ENCODE assay signal across 22 mouse cellular contexts in the genomic region with DNA sequence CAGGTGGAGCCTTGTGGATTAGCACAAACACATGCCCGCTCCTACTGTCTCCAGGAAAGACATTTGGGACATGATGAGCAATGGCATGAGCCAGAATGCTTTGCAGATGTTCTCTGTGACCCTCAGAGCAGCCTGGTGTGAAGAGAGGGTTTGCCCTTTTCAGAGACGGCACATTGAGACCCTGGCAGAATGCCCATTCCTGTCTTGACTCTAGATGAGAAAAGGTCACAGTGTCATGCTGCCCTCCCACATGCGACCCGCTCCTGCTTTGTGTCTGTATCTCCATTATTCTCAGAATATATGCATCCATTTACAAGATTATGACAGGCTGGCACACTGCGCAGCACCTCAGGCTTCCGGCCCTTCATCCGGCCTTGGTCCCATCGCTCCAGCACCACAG.
DNase-seq lines count a peak whose midpoint lies in the region; ATAC-seq lines count a peak whose summit lies in the region.
"Had no signal": no experiment of that assay in that cellular context is flagged by ENCODE, and none has a peak within 500 bp of the region (broad histone marks: within the 10 kb centered on the region; RNA-seq: fewer than 3 reads in every experiment).

No protein-coding gene starts in this region.

- peaks cover 7% of the 10 kb centered on the region; the same call in 1 of the 2 replicates for H3K36me3 ChIP-seq in kidney, embryonic 14.5 days (ENCODE audit: control insufficient read depth, insufficient read depth, low read length)
- H3K36me3 ChIP-seq: intestine, embryonic 15.5 days had no signal

- H3K27ac ChIP-seq in kidney, embryonic 14.5 days (ENCODE audit: low read depth, low read length) = no peak overlapping the region
- H3K27ac ChIP-seq: embryonic facial prominence, embryonic 12.5 days; gastrocnemius, adult 2 months; heart, embryonic 15.5 days; hindbrain, embryonic 14.5 days; intestine, embryonic 15.5 days had no signal

- peak; percentile 41 for DNase-seq in adrenal gland, adult 2 months
- no peak for DNase-seq in adrenal gland, adult 8-10 months
- DNase-seq in kidney, postnatal 10 days = peak; percentile 36
- DNase-seq in testis, postnatal 10 days (ENCODE audit: low spot score) = peak; percentile 46
- no peak for DNase-seq in testis, postnatal 14 days (ENCODE audit: low spot score)
- DNase-seq in adrenal gland, postnatal 36 days = peak; percentile 55 to 61
- DNase-seq: cerebellum, adult 8-10 months; cerebellum, postnatal 25 days; gastrocnemius, adult 2 months; gastrocnemius, postnatal 36 days; heart, adult 18-20 months; heart, postnatal 14 days; kidney, adult 18-20 months had no signal

- H3K27me3 ChIP-seq in kidney, embryonic 14.5 days (ENCODE audit: control insufficient read depth, insufficient read depth, low read length) = no peaks in the 10 kb centered on the region
- H3K27me3 ChIP-seq: embryonic facial prominence, embryonic 12.5 days; heart, embryonic 15.5 days; intestine, embryonic 15.5 days; Patski had no signal

- H3K4me1 ChIP-seq in kidney, embryonic 14.5 days (ENCODE audit: control insufficient read depth, insufficient read depth, low read length) = peaks cover 13% of the 10 kb centered on the region
- H3K4me1 ChIP-seq: embryonic facial prominence, embryonic 12.5 days; intestine, embryonic 15.5 days had no signal

- no peak overlapping the region for H3K9ac ChIP-seq in kidney, embryonic 14.5 days (ENCODE audit: low read depth, low read length)
- H3K9ac ChIP-seq: embryonic facial prominence, embryonic 12.5 days; heart, embryonic 15.5 days; hindbrain, embryonic 14.5 days; intestine, embryonic 15.5 days had no signal

- H3K9me3 ChIP-seq in kidney, embryonic 14.5 days (ENCODE audit: control insufficient read depth, low read length) = no peaks in the 10 kb centered on the region
- H3K9me3 ChIP-seq: embryonic facial prominence, embryonic 12.5 days; heart, embryonic 15.5 days; intestine, embryonic 15.5 days had no signal

- 69% methylated on average over 8 of the region's 8 CpGs for WGBS in kidney, embryonic 14.5 days

- no peak overlapping the region for H3K4me3 ChIP-seq in kidney, embryonic 14.5 days (ENCODE audit: low read length)
- H3K4me3 ChIP-seq: embryonic facial prominence, embryonic 12.5 days; gastrocnemius, adult 2 months; heart, embryonic 15.5 days; intestine, embryonic 15.5 days had no signal

- H3K4me2 ChIP-seq in kidney, embryonic 14.5 days (replicated peaks; ENCODE audit: low read depth, low read length) = no peak overlapping the region
- H3K4me2 ChIP-seq: embryonic facial prominence, embryonic 12.5 days; heart, embryonic 11.5 days; heart, embryonic 15.5 days; hindbrain, embryonic 14.5 days; intestine, embryonic 15.5 days had no signal

- no peak for ATAC-seq in kidney, embryonic 14.5 days (ENCODE audit: low FRiP score, low TSS enrichment)
- ATAC-seq in activated CD4-positive, CD25-positive, alpha-beta regulatory T cell, adult 4 months = no peak
- ATAC-seq: forebrain, embryonic 16.5 days; intestine, embryonic 15.5 days; Patski had no signal

Comparison
In these comparisons a context has a peak if more than half of its experiments do, and no peak if none do; other contexts are left out.
1. DNase-seq: peak in adrenal gland, adult 2 months (single experiment), kidney, postnatal 10 days (single experiment), testis, postnatal 10 days (single experiment) and adrenal gland, postnatal 36 days (2 of 2); none in adrenal gland, adult 8-10 months (single experiment) and testis, postnatal 14 days (single experiment).